Mouse (Mus musculus) kidney, embryonic 14.5 days (tissue): Measurements from ENCODE around the gene Zfp513. TPM values are rescaled to one million over a fixed set of nuclear protein-coding genes. Genes with fewer than 3 reads are reported as not detected.

ENCODE experiments used
- ATAC-seq: fragments of 200-750 bp; cut with Nextera tagmentation; 2 replicates; pipeline ENCODE4 v1.8.0; 2017; ENCODE audit warnings: moderate number of reproducible peaks, mild to moderate bottlenecking, moderate TSS enrichment, moderate library complexity; ENCODE audit not compliant: low FRiP score, low TSS enrichment
- H3K27ac ChIP-seq: fragments of 300-500 bp; sonication (generic); 2 replicates; pipeline ENCODE4 v1.5.1; 2014; ENCODE audit warnings: low read depth, mild to moderate bottlenecking, low read length, moderate library complexity, mixed read lengths
- H3K27me3 ChIP-seq: fragments of 300-500 bp; sonication (generic); 2 replicates; pipeline ENCODE4 v1.6.1; 2014; ENCODE audit warnings: mild to moderate bottlenecking, low read length; ENCODE audit not compliant: control insufficient read depth, insufficient read depth
- H3K36me3 ChIP-seq: fragments of 300-500 bp; sonication (generic); 2 replicates; pipeline ENCODE4 v1.6.1; 2014; ENCODE audit warnings: low read length, mixed read lengths; ENCODE audit not compliant: control insufficient read depth, insufficient read depth
- H3K4me1 ChIP-seq: fragments of 300-500 bp; sonication (generic); 2 replicates; pipeline ENCODE4 v1.6.1; 2014; ENCODE audit warnings: low read length, mixed read lengths; ENCODE audit not compliant: control insufficient read depth, insufficient read depth
- H3K4me2 ChIP-seq: fragments of 300-500 bp; sonication (generic); replicated peaks from 2 replicates; pipeline ENCODE4 v1.6.1; 2014; ENCODE audit warnings: low read depth, mild to moderate bottlenecking, low read length
- H3K4me3 ChIP-seq: fragments of 300-500 bp; sonication (generic); 2 replicates; pipeline ENCODE4 v1.5.1; 2014; ENCODE audit warnings: mild to moderate bottlenecking, low read length
- H3K9ac ChIP-seq: fragments of 300-500 bp; sonication (generic); 2 replicates; pipeline ENCODE4 v1.6.1; 2014; ENCODE audit warnings: low read depth, mild to moderate bottlenecking, low read length, moderate library complexity
- H3K9me3 ChIP-seq: fragments of 300-500 bp; sonication (generic); 2 replicates; pipeline ENCODE4 v1.6.1; 2016; ENCODE audit warnings: low read length; ENCODE audit not compliant: control insufficient read depth
- WGBS: fragments of 180-500 bp; shearing (Covaris S2); extraction: QIAGEN DNeasy Blood & Tissue Kit; methylation state at CpG from one replicate; pipeline ENCODE4 v1.1.7; 2014; 5-methylcytosine and 5-hydroxymethylcytosine counted together
- polyA plus RNA-seq: library from polyadenylated mRNA; unstranded; fragments of >200 nt; fragmentation: Nextera tagmentation; extraction: Ambion mirVana; gene quantifications from 2 replicates; pipeline ENCODE4 v1.2.1, GENCODE M21; 2014

The Zfp513 gene
- polyA plus RNA-seq, result 6.7 and 9.0 TPM in 2 replicates

DNA sequence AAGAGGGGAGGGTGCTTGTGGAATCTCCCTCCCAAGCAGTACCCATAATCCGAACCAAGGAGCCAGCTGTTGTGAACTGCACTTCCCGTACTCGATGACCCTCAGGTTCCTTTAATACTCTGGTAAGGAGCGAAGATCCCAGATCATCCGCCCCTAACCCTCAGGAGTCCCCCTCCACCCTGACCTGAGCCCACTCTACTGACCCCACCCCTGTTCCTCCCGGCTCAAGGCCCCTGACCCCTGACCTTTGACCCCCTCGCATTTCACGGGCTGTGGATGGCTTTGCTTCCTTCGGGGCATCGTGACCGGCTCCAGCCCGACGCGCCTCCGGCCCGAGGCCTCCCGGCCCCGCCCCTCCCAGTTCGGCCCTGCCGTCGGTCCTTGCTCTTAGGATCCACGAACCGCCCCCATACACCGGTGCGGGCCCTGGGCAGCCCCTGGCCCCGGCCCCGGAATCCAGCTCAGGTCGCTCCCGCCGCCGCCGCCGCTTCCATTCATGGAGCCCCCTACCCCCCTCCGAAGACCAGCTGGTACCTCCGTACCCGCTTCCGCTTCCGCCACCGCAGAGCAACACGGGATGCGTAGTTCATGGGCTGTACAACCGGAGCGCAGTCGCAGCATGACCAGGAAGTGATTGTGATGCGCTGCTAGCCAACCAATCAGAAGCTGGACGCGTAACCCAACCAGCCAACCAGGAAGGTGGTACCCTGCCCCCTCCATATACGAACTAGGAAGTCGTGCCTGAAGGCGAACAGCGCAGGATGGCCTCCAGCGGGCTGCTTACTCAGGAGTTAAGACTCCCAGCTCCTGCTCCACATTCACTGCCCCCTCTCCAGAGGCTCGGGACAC is at the start of gene Zfp513:
Gene Zfp513, minus strand, starts transcription at position 562 of the 849 bp plus-strand sequence.
- H3K27ac ChIP-seq, result peak within 1 kb of the TSS; percentile 70
- peak; percentile 95 for ATAC-seq
- H3K9me3 ChIP-seq, result peaks cover 6% of the 10 kb centered on the region
- H3K4me1 ChIP-seq, result peaks cover 7% of the 10 kb centered on the region; the same call in 1 of the 2 replicates
- peak within 1 kb of the TSS; percentile 64 for H3K4me3 ChIP-seq
- H3K27me3 ChIP-seq, result no peaks in the 10 kb centered on the region
- H3K9ac ChIP-seq, result peak within 1 kb of the TSS; percentile 88
- H3K4me2 ChIP-seq, result peak within 1 kb of the TSS; percentile 79
- H3K36me3 ChIP-seq, result peaks cover 79% of the 10 kb centered on the region
- under 1% methylated on average over 53 of the region's 53 CpGs for WGBS

DNA sequence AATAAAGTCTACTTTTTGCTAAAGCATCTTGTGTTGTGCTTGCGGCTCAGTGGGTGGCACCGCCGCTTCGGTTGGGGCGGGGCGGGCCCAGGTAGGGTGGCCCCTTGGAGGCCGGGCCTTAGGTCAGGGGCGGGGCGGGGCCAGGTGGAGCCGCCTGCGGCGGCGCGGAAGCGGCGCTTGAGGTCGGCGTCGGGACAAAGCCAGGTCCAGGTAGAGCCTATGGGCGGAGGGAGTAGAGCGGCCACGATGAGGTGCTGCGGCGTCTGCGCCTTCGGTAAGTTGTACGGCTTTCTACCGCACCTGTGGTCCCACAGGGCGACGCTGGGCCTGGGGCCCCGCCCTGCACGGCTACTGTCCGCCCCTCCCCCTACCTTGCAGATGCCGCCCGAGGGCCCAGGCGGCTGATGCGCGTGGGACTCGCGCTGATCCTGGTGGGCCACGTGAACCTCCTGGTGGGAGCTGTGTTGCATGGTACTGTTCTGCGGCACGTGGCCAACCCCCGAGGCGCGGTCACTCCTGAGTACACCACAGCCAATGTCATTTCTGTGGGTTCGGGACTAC is 49.5 kb upstream of the Zfp513 start, which contains the start of gene Krtcap3:
Gene Krtcap3, plus strand, starts transcription at position 151 of the 561 bp plus-strand sequence.
- Histone ChIP-seq H3K4me1 (peaks cover 4% of the 10 kb centered on the region; the same call in 1 of the 2 replicates), H3K27me3 (no peaks in the 10 kb centered on the region), H3K9me3 (no peaks in the 10 kb centered on the region), H3K4me3 (peak within 1 kb of the TSS; percentile 38), H3K36me3 (peaks cover 74% of the 10 kb centered on the region), H3K4me2 (peak within 1 kb of the TSS; percentile 48), H3K27ac (peak within 1 kb of the TSS; percentile 55; the same call in 1 of the 2 replicates), H3K9ac (peak within 1 kb of the TSS; percentile 58)
- ATAC-seq, result peak; percentile 88
- WGBS, result 17% methylated on average over 45 of the region's 47 CpGs

DNA sequence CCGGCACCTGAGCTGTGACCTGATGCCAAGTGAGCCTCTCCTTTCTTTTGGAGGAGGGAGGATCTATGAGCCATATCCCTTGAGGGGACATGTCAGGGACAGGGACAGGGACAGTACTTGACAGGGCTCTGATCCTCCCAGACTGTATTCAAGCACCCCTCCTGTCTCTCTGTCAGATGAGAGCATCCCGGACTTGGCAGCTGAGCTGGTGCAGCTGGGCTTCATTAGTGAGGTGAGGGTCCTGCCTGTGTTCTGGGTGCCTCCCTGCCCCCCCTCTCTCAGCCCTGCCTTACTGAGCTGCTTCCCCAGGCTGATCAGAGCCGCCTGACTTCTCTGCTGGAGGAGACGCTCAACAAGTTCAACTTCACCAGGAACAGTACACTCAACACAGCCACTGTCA is 48.6 kb upstream of the Zfp513 start:
- no peaks in the 10 kb centered on the region for H3K27me3 ChIP-seq
- no peak overlapping the region; the same call in 1 of the 2 replicates for H3K4me3 ChIP-seq
- H3K9ac ChIP-seq, result no peak overlapping the region
- no peak overlapping the region for H3K4me2 ChIP-seq
- H3K9me3 ChIP-seq, result no peaks in the 10 kb centered on the region
- 57% methylated on average over 4 of the region's 4 CpGs for WGBS
- H3K27ac ChIP-seq, result no peak overlapping the region
- ATAC-seq, result no peak
- H3K36me3 ChIP-seq, result peaks cover 78% of the 10 kb centered on the region
- H3K4me1 ChIP-seq, result peaks cover 4% of the 10 kb centered on the region; the same call in 1 of the 2 replicates

DNA sequence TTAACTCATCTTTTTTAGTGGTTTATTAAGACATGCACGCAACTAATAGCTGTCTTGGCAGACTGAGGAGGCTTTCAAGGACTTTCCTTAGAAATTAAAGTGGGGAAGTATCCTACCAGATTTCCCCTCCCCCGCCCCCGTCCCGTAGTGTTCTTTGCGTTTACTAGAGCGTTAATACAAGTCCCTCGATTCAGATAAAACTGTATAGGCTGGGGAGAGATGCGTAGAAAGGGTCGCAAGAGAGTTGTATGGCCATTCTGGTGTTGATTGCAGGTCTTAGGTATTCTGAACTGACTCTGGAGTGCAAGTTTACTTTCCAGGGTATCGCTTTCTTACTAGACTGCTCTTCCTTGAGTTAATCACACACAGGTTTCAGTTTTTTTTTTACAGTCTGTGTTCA is 40.1 kb upstream of the Zfp513 start:
- Histone ChIP-seq H3K36me3 (peaks cover 36% of the 10 kb centered on the region), H3K27ac (no peak overlapping the region), H3K27me3 (no peaks in the 10 kb centered on the region), H3K4me1 (peaks cover 8% of the 10 kb centered on the region), H3K9ac (peak overlapping the region; percentile 91), H3K9me3 (no peaks in the 10 kb centered on the region), H3K4me2 (peak overlapping the region; percentile 59), H3K4me3 (peak overlapping the region; percentile 84)
- ATAC-seq, result no peak
- 21% methylated on average over 10 of the region's 10 CpGs for WGBS

DNA sequence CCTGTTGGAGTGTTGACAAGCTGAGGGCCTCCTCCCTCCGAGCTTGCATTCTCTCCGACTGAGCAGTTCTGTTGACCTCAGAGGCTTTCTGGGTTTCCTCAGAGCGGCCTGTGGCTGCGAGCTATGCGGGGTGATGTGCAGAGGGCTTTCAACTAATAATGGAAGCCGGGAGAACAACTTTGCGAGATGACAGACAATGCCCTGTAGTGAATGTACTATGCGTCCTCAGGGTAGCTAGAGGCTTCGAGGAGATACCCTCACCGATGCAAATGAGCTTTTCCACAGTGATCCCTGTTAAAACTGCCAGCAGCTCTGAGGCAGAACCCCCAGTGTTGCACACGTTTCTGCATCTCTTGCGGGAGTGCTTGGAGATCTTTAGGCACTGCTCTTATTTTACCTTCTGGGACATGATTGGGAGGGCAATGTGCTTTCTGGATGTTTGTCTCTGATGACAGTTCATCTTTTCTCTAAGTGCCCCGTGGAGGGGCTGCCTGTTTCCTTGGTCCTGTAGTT is 39.5 kb upstream of the Zfp513 start:
- under 1% methylated on average over 13 of the region's 13 CpGs for WGBS
- H3K27me3 ChIP-seq, result no peaks in the 10 kb centered on the region
- H3K4me2 ChIP-seq, result peak overlapping the region; percentile 59
- no peak for ATAC-seq
- H3K36me3 ChIP-seq, result peaks cover 30% of the 10 kb centered on the region
- peak overlapping the region; percentile 91 for H3K9ac ChIP-seq
- H3K27ac ChIP-seq, result peak overlapping the region; percentile 97
- H3K9me3 ChIP-seq, result no peaks in the 10 kb centered on the region
- H3K4me1 ChIP-seq, result peaks cover 8% of the 10 kb centered on the region
- peak overlapping the region; percentile 84 for H3K4me3 ChIP-seq

DNA sequence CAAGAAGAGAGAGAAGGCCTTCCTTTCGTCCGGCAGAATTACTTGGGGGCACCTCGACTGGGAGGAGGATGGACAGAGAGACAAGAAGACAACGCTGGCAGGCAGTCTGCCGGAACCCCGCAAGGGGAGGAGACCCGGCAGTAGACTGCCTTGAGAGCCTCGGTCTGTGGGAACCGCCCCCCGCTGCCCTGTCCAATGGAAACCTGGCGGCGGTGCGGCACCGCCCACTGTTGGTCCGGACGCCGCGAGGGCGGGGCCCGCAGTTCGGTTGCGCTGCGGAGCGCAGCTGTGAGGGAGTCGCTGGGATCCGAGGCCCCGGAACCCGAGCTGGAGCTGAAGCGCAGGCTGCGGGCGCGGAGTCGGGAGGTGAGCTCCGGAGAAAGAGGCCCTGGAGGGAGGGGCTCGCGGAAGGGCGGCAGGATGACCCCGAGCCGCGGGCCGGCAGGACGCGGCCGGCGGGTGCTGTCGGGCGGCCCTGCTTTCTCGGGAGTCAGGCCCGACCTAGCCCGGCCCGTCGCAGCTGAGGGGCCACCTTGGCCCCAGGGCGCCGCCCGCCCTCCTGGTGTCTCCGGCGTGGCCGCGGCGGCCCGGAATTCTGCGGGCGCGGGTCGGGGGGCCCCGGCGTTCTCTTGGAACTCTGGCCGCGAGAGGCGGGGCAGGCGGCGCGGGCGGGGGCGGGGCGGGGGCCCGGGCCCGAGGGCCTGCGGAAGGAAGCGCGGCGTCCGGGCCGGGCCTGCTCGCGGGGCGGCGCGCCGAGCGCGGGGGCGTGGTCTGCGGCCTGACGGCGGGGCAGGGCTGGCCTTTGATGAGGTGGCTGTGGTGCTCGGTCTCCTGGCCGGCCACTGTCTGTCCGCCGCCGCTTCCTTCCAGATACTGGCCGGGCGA is 38.8 kb upstream of the Zfp513 start, which contains the start of the genes Nrbp1 and Gm9970:
Gene Nrbp1, plus strand, starts transcription at position 228 of the 885 bp plus-strand sequence.
Gene Gm9970, minus strand, starts transcription at position 596 of the 885 bp plus-strand sequence.
- H3K4me1 ChIP-seq, result peaks cover 8% of the 10 kb centered on the region
- H3K27me3 ChIP-seq, result no peaks in the 10 kb centered on the region
- WGBS, result under 1% methylated on average over 50 of the region's 103 CpGs
- peak within 1 kb of the TSS; percentile 91 for H3K9ac ChIP-seq
- H3K4me3 ChIP-seq, result peak within 1 kb of the TSS; percentile 84
- H3K27ac ChIP-seq, result peak within 1 kb of the TSS; percentile 97
- H3K4me2 ChIP-seq, result peak within 1 kb of the TSS; percentile 59
- H3K36me3 ChIP-seq, result peaks cover 23% of the 10 kb centered on the region
- H3K9me3 ChIP-seq, result peaks cover 3% of the 10 kb centered on the region; the same call in 1 of the 2 replicates
- ATAC-seq, result peak; percentile 98

DNA sequence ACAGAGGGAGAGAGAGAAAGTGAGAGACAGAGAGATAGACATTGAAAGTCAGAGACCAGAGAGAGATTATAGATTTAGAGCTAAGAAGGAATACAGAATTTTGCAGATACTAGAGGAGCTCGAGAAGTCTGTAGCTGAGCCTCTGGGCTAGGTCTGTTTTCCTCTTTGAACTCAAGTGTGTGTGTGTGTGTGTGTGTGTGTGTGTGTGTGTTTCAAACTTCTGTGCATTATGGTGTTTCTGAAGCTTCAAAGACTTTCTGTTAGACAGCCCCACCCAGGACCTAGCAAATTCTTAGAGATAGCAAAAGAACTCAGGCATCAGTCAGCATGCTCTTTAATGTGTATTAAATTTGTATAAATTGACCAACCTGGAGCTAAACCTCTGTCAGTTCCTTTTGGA is 24.5 kb upstream of the Zfp513 start:
- no peak for ATAC-seq
- Histone ChIP-seq H3K4me3 (no peak overlapping the region), H3K4me2 (no peak overlapping the region), H3K4me1 (no peaks in the 10 kb centered on the region), H3K27me3 (no peaks in the 10 kb centered on the region), H3K9me3 (no peaks in the 10 kb centered on the region), H3K9ac (no peak overlapping the region), H3K36me3 (no peaks in the 10 kb centered on the region), H3K27ac (no peak overlapping the region)
- WGBS, result 81% methylated on average over 1 of the region's 1 CpGs

DNA sequence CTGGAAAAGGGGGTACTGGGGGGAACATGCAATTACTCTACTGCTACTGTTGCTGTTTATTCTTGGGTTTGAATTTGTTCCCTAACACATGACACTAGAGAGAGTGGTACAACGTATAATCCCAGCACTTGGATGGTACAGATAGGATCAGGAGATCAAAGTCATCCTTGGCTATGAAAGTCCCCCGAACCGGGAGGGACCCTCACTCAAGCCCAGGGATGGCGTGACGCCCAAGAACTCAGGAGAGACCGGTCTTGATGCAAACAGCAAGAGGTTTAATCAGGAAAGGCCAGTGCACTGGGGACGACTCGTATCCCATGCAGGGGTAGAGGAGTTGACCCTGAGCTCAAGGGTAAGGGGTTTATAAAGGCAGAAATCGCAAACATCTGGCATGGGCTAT is 20.6 kb upstream of the Zfp513 start:
- no peak overlapping the region for H3K27ac ChIP-seq
- no peak for ATAC-seq
- no peaks in the 10 kb centered on the region; the same call in 1 of the 2 replicates for H3K4me1 ChIP-seq
- no peaks in the 10 kb centered on the region for H3K27me3 ChIP-seq
- H3K9me3 ChIP-seq, result no peaks in the 10 kb centered on the region
- H3K9ac ChIP-seq, result no peak overlapping the region
- H3K4me3 ChIP-seq, result no peak overlapping the region
- no peak overlapping the region for H3K4me2 ChIP-seq
- no peaks in the 10 kb centered on the region for H3K36me3 ChIP-seq
- WGBS, result 95% methylated on average over 9 of the region's 9 CpGs
